Mouse (Mus musculus): ENCODE data around the gene Col5a1. TPM values are rescaled to one million over a fixed set of nuclear protein-coding genes. Genes with fewer than 3 reads are reported as not detected.

The Col5a1 gene
- total RNA-seq (2021): 10 to 100 TPM; 14.8 to 17.9 TPM
- long read RNA-seq, experiment 1, full-length matches to known transcripts: 2 of 6 reads
- long read RNA-seq, experiment 1, partial matches to known transcripts: 2 of 6 reads
- long read RNA-seq, experiment 1, other reads (novel, unspliced or antisense): 2 of 6 reads
- long read RNA-seq, experiment 2, partial matches to known transcripts: 1 of 3 reads
- long read RNA-seq, experiment 2, other reads (novel, unspliced or antisense): 2 of 3 reads

DNA sequence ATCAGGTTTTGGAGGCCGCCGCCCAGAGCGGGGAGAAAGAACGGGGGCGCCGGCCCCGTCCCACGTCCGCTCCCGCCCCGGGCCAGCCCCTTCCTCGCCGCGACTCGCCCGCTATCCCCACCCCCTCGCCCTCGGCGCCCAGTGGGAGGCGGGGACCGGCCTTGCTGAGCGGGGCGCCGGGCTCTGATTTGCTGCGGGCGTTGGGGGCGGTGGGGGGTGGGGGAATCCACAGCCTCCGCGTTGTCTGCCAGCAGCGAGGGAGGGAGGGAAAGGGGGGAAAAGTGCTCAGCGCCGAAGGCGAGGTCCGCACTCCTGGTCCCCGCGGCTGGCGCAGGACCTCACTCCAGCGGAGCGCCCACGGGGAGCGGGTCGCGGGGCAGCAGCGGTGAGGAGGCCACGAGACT, at the start of gene Col5a1:
TSS of gene Col5a1 (plus strand) at position 278 of the 404 bp plus-strand sequence.
- peak; percentile 85 to 91 for DNase-seq

DNA sequence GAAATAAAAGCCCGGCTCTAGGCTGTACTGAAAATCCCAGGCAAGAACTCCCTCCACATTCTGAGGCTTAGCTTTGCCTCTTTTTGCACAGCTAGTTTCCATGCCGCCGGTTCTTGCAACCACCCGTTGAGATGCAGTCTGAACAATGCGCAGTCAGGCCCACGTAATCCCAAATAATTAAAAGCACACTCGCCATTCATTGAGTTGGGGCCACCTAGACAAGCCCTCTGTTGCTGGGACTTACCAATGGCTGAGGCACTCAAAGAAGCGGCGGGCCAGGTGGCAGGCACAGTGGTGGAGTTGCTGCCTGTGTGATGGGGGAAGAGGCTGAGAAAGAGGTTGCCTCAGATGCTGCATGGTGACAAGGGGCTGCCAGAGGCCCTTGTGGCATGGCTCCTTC, 48.1 kb upstream of the Col5a1 start:
- no peak for DNase-seq

DNA sequence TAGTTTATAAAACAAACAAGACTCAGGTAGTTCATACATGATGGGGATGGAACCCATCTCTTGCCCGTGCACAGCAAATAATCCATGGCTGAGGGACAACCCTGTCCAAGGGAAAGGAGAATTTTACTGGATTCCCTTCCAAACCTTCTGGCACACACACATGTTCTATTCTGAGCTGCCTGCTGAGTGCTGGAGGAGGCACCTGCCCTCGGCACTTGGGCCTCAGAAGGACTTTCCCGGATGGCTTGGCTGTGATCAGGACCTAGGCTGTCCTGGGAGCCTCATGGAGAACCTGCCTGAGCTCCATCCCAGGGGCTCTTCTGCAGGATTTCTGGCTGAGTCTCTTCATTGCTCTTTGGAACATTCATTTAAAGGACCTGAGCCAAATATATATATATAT, 45.3 kb upstream of the Col5a1 start:
- no peak for DNase-seq

DNA sequence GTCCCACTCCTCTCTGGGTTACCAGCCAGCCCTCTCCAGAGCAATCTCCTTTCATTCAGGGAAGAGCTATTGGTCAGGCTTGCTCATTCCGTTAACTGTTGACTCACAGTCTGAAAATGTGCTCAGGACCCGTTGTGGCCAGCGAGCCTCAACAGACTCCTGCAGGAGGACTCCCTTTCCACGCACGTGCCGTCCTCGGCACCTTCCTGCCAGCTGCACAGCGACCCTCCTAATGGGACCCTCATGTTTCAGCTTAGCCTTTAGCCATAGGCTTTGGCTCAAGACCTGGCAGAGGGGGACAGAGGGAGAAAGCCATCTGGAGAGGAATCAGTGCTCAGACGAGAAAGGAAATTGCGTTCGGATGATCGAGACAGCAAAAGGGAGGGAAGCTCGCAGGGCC, 43.3 kb upstream of the Col5a1 start:
- no peak for DNase-seq

DNA sequence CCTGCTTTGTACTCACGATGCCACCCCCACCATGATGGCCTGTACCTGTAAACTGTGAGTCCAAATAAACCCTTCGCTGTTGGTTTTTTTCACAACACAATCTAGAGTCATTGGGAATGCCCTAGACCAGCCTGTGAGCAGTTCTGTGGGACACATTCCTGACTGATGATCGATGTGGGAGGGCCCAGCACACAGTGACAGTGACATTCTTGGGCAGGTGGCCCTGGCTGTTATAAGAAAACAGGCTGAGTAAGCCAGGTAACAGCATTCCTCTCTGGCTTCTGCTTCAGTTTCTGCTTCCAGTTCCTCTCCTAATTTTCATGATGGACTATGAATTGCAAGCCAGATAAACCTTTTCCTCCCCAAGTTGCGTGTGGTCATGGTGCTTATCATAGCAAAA, 41.3 kb upstream of the Col5a1 start:
- DNase-seq: no peak

DNA sequence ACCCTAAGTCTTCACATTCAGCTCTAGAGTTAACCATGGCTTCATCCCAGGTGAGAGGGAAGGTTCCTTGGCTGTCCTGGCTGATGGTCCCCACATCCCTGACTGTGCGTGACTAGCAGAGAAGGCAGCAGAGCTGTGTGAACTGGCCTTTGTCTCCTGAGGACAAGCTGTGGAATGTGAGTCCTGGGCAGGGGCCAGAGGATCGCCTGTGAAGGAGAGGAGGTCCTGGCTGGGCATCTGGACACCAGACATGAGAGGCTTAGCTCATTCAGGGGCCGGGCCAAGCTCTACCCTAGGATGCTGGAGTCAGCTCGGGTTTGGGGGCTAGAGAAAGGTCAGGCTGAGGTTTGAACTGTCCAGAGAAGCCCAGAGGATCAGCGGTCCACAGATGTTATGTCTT, 39.2 kb upstream of the Col5a1 start:
- DNase-seq: peak; percentile 67 to 81

DNA sequence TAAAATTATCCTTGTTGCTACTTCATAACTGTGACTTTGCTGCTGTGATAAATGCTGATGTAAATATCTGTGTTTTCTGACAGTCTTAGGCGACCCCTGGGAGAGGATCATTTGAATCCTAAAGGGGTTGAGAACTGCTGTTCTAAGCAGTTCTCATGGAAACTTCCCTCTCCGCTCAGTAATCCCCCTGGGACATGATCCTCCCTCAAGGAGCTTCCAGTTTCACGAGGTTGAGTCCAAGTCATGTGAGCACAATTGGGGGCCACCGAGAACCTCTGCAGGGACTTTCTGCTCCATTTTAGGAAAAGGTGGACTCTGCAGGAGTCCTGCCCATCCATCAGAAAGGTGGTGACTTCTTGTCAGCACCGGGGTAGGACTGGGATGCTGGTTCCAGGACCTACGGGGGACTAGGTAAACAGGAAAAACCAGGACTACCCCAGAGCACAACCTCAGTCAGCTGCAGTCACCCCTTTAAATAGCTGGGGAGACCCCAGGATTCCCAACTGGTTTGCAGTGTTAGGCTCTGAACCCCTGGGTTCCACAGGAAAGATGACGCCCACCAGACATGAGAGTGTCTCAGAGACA, 38.3 kb upstream of the Col5a1 start:
- no peak for DNase-seq

DNA sequence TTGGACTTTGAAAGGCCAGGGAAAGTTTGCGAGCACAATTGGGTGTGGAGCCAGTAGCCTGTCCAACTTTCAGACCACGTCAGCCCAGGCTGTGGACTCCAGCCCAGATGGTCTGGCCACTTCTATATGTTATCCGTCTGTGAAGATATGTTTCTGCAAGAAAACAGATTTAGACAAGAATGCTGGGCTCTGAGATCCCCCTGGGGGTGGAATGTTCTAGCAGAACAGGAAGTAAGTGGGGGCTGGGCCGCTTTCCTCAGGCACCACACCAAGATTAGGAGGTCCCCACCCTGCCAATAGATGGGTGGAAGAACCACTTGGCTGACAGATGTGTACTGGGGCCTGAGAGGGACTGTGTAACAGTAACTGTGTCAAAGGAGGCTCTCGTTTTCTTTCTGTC, 37.8 kb upstream of the Col5a1 start:
- peak; percentile 73 to 88 for DNase-seq

DNA sequence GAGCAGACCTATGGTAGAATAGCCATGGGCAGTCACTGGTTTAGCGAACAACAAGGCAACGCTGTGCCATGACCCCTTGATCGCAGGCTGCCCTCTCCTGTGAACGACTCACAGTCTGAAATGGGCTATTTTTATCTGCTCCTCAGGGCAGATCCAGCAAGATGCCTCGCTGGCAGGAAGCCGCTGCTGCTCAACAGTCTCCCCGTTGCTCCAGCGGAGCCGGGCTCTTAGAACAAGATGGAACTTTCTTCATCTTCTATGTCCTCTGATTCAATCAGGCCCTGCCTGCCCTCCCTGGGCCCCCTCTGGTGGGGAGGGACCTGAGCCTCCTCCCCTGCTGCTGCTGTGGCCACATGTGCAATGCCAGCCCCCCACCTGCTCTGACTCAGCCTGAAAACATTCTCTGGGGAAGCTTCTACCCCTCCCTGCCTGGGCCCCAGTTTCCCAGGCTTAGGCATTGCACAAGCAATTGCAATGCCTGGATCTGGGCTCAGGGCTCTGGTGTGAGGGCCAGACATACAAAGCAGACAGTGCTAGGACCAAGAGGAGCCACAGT, 27.8 kb upstream of the Col5a1 start:
- peak; percentile 77 to 81 for DNase-seq

DNA sequence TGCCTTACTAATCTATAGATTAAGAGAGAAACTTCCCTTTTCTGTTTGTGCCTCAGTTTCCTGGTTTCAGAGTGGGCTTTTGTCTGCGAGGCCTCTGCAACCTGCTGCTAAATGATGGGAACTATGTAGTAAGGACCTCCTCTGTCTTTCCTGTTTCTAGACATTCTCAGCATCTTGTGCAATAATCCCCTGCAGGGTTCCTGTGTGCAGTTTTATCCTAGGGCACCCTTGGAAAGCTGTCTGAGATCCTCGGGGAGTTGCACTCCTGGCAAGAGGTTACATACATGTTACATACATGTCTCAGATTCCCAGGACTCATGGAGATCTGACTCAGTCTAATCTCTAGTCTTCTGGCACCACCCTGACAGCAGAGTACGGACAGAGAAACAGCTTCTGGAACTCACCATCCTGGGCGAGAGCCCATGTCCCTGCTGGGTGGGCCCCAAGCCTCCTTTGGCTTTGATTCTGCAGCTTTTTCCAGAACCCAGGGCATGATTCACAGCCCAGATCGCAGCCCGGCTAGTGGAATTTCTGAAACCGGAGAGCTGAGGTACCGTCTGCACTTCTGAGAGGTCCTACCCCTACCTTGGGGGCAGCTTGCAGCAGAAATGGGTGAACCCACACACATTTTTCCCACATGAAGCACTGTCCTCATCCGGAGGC, 24.5 kb upstream of the Col5a1 start:
- peak; percentile 56 to 58 for DNase-seq

DNA sequence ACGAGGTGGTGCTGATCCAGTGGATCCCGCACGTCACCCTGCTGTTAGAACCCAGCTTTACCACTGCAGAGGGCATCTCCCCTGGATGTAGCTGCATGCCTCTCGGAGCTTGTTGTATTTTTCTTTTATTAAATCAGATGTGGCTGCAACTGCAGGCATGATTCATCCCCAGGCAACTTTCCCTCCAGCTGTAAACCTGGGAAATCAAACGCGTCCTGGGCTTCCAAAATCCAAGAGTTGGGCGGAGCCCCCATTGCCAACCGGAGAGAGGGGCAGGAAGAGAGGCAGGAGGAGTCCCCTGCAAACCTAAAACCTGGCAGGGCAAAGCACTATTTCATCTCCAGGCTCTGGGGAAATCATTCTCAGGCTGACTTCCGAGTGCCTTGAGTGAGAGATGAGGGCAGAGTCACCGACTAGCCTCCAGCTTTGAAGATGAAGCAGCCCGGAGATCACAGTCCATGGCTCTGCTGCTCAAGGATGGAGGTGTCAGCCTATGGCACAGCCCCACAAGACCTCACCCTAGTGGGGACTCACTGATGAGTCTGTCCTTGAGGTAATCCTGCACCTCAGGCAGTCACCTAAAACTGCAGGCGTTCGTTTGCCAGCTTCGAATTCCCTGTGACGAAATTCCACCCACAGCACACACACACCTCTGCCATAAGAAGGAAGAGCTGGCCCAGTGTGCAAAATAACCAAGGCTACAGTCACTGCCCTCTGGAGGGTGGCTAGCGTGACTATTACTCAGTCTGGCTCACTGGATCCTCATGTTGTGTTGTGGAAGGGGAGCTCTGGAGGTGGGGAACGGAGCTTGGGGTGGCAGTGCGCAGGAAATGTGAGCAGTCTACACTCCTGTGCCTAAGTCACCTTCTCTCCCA, 21.5 kb upstream of the Col5a1 start:
- DNase-seq: no peak

DNA sequence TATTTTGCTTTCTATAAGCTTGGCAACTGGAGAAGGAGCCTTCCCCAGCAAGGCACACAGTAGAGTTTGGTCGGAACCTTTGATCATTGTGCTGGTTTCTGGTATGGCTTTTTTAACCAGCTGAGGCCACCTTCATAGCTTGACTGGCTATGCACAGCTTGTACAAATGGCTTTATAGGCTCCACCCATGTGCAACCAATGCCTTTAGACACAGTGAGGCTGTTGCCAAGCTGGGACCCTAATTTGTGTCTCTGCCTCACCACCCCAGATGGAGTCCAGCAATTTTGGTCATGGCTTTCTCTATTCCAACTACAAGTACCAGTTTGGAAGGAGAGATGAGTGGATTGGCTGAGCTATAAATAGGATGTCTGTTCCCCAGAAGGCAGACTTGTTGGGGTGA, 15.6 kb upstream of the Col5a1 start:
- no peak for DNase-seq

DNA sequence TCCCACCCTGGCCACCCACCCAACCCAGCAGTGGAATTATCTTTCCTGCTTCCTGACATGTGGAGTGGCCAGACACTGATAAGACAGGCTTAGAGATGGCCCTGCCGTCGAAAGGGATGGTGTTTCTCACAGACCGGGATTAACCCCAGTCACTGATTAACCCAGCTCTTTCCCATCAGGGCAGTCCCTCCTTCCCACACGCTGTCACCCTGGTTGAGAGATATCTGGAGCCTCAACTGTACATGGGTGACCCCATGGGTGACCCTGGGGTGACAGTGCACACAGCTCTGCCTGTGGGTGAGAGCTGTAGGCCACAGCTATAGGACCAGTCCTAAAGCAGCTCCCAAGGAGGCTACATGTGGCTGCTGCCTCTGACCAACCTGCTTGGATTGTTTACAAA, 15.2 kb upstream of the Col5a1 start:
- no peak for DNase-seq

DNA sequence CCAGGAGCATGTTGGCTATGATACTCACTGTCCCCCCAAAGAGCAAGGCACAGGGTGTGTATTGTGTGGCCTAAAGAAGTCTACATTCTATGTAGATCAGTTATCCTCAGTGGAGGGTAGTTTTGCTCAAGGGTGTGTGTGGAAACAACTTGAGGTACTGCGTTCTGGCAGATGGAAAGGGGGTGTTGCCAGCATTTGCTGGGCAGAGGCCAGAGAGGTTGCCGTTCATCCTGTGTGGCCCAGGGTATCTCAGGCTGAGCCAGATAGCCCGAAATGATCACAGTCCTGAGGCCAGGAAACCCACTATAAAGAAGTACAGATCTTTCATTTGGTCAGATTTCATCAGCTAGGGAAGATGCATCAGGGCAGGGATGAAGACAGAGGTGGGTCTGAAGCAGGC, 13.9 kb upstream of the Col5a1 start:
- DNase-seq: no peak

DNA sequence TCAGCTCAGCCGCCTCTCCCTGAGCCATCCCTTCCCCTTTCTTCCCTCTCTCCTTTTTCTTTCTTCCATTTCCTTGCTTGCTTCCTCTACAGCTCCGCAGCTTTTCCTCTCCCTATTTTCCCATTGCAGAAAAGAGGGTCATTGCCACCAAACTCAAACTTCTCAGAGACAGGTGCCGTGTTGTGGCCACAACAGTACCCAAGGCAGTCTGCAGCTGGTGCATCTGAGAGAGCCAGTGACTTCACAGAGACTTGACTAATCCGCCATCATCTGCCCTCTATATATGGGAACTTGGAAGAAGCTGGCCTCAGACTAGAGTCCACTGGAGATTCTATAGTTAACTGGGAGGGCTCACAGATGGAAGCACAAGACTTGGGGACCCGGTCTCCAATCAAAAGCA, 13.2 kb upstream of the Col5a1 start:
- no peak for DNase-seq

DNA sequence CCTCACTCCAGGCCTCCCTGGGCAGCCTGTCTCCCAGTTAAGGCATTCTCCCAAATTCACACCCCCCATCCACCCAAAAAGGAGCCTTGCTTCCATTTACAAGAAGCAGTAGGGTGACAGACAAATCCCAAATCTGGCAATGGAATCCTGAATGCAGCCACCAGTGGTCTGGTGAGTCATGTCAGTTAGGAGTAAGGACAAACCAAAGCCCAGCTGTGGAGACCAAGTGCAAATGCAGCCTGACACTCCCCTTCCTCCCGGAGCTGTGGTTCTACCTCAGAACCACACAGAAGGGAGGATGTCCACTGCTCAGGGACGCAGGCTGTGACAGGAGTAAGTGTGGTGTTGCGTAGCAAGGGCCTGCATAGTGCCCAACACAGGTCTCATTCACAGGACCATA, 11.6 kb upstream of the Col5a1 start:
- no peak for DNase-seq

DNA sequence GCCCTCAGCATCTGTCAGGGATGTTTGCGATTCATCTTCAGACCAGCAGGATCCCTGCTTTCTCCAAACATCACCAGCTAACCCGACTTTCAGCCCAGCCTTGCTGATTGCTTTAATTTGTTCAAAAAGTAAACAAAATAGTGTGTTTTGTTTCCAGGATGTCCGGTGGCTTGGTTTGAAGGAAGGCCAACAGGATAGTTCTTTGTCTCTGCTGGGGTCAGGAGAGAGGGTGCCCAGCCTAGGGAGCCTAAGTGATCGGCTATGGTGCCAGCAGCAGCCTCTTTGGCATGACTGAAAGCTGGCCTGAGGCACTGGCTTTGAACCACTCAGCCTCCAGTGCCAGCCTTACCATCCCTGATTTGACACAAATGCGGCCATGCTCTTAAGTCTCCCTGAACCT, 11.0 kb upstream of the Col5a1 start:
- no peak for DNase-seq

DNA sequence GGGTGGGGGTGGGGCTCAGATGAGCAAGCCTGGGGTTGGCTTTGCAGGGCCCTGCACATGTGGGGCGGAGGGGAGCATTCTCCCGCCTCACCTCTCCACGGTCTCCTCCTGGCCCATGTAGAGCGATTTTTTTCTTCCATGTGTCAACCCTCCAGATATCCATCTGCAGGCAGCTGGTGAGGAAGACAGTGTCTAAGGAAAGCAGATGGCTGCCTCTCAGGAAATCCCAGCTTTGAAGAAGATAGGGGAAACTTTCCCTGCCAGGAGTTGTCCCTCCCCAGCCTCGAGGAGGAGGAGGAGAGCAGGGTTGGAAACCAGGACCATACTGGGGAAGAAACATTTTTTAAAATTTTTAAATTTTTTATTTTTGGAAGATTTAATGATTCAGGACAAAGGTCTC, 10.4 kb upstream of the Col5a1 start:
- no peak for DNase-seq

DNA sequence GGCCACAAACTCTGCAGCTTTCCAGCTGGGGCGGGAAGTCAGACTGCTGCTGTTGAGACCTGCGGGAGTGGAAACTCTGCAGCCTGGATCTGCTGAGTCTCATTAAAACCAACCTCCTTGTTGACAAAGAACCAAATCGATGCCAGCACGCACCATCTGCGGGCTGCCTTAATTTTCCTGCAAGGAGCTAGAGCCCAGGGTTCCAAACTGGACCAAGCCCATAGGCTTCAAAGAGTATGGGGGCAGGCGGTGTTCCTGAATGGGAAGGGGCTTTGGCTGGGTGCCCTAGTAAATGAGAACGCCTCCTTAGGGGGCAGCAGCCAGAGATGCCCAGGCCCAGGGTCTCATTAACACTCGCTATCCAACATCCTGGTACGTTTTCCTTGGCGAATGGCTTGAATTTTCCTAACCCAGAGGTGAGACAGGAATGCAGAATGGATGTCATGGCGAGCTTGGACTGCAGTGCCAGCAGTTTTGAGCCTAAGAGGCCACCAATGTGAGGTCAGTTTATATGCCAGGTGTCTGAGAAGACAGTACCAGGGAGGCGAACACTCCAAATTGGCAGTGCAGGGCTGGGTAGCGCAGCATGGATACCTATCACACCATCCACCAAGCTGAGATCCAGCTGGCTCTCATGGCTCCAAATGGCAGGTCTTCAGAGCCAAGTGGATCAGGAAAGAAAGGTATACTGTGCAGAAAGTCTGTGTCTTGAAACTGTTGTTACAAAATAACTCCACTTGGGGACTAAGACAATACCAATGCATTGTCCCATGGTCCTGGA, 9.3 kb upstream of the Col5a1 start:
- DNase-seq: no peak

DNA sequence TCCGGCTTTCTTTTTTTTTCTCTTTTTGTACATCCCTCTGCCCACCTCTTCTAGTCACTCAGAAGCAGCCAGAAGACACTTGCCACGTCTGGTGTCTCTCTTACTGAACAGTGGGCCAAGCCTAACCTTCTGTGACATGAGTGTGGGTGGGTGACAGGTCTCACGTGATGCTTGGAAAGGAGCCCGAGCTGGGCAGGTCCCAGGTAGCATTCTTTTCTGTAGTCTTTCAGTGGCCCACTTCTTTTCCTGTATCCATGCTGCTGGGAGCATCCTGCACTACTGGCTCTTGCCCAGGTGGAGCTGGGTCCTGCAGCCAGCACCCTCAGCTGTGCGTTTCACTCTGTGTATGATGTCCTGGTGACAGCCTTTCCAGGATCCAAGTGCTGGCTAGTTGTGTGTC, 8.2 kb upstream of the Col5a1 start:
- no peak for DNase-seq

DNA sequence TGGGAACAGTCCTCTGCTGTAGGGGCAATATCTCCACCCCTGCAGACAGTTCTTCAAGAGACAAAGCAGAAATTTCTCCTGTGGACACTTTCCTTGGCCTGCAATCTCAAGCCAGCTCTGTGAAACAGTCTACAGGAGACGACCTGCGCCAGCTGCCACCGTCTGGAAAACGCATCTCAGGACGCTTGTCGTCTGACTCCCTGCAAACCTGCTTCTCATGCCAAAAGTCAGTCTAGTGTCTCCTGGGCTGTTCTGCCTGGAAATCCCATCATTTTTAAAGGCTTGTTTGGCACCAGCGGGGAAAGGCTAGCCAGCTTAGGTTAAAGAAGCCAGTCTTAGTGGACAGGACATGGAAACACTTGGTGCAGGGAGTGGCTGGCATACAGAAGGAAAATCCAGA, 2.9 kb upstream of the Col5a1 start:
- peak in 1 of 2 experiments; percentile 28 for DNase-seq
